Mouse (Mus musculus) heart, postnatal 36 days (tissue): ENCODE measurements around the gene Tdpoz4. TPM values are rescaled to one million over a fixed set of nuclear protein-coding genes. Genes with fewer than 3 reads are reported as not detected.
"Not testable (repeated sequence)": the region's sequence is repeated elsewhere in the genome, so short reads cannot be mapped to it uniquely, and the experiment has no call there.

ENCODE experiments used
- DNase-seq, 2 experiments: peaks; one replicate each; pipeline ENCODE4 v3.0.0; 2021 to 2022
- intact Hi-C: fragments of 180-260 bp; cut with DNase I; formaldehyde crosslinking; loops from one replicate; pipeline ENCODE4 v1.15.1; 2025
- total RNA-seq, 2 experiments: library from RNA; stranded (reverse); gene quantifications; 2 replicates each; pipeline ENCODE4 v1.2.3; 2021

Tdpoz4 gene
- not detected for total RNA-seq

- intact Hi-C loops = not testable (repeated sequence)
These were observed at the start of gene Tdpoz4 for GRCm38 (mm10) chr3:93796098-93796497. Gene Tdpoz4 (plus strand): TSS chr3:93796398.

GRCm38 (mm10) chr3:93754022-93754421 lies 42.2 kb upstream of the Tdpoz4 start:
- DNase-seq, intact Hi-C loops: not testable (repeated sequence)

More at GRCm38 (mm10) chr3:93796098-93796497, at the start of gene Tdpoz4:
- not testable (repeated sequence) for DNase-seq

DNA sequence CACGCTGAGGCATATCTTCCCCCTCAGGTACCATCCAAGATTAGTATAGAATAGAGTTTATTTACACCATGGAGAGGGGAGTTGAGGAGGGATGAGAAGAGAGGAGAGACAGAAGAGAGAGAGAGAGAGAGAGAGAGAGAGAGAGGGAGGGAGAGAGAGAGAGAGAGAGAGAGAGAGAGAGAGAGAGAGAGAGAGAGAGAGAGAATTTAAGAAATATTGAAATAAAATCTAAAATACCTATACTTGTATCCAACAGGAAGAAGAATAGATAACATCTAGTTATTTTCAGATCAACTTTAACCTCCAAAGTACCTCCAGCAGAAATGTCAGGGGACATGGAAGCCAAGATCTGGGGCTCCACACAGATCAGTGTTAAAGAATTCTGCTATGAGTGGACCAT lies 23.5 kb upstream of the Tdpoz4 start, which contains the start of gene Gm5773:
TSS of gene Gm5773 (plus strand) at position 301 of the 400 bp plus-strand sequence.
- DNase-seq, intact Hi-C loops: not testable (repeated sequence)

DNA sequence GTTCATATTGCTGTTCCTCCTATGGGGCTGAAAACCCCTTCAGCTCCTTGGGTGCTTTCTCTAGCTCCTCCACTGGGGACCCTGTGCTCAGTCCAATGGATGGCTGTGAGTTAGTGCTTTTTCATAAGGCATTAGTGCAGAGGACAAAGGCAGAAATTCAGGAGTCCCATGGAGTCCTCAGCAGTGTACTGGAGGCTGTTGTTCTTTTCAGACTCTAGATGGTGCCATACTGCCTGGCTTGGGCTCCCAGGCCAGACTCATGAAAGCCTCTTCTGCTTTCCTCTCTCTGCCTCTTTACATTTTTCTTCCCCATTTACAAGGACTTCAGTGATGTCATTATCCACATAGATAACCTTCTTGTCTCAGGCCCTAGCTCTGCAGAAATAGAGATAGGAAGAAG lies 17.1 kb downstream of the Tdpoz4 start:
- intact Hi-C loops = loop anchor here (5.0 kb wide), 1 partner anchor 201 kb away; no protein-coding TSS in a partner anchor
- not testable (repeated sequence) for DNase-seq

- intact Hi-C loops, DNase-seq: not testable (repeated sequence)
These were observed 29.5 kb downstream of the Tdpoz4 start, which contains the start of gene Tdpoz3 for GRCm38 (mm10) chr3:93825720-93826119. Gene Tdpoz3 (plus strand): TSS chr3:93826020.

Other genes with a start within 250 kb of the Tdpoz4 start
- gene S100a10, start 241.3 kb upstream of the Tdpoz4 start, total RNA-seq = 100 to 1,000 TPM in 1 of 2 experiments, 10 to 100 TPM in 1; 87.6 to 103 TPM
- gene Tdpoz2, start 143.7 kb upstream of the Tdpoz4 start, total RNA-seq = not detected
- gene Tdpoz1, start 120.1 kb upstream of the Tdpoz4 start, total RNA-seq = not detected
- not detected for gene Gm37596, start 103.3 kb upstream of the Tdpoz4 start, total RNA-seq
- not detected for gene Gm5773, start 23.4 kb upstream of the Tdpoz4 start, total RNA-seq
- gene Tdpoz3, start 29.6 kb downstream of the Tdpoz4 start, total RNA-seq = not detected
- not detected for gene Gm9117, start 147.1 kb downstream of the Tdpoz4 start, total RNA-seq
- gene Tdpoz5, start 164.9 kb downstream of the Tdpoz4 start, total RNA-seq = not detected